Mouse (Mus musculus): ENCODE measurements at regions not wholly inside any gene's neighbourhood (a gene's known extent, or its start where the extent isn't known, plus 50 kb on each side); places are given as distances from the start of the nearest gene placed in this dataset.
A peak's percentile ranks its signal among the peaks of the same experiment; 100 is the strongest.

DNA sequence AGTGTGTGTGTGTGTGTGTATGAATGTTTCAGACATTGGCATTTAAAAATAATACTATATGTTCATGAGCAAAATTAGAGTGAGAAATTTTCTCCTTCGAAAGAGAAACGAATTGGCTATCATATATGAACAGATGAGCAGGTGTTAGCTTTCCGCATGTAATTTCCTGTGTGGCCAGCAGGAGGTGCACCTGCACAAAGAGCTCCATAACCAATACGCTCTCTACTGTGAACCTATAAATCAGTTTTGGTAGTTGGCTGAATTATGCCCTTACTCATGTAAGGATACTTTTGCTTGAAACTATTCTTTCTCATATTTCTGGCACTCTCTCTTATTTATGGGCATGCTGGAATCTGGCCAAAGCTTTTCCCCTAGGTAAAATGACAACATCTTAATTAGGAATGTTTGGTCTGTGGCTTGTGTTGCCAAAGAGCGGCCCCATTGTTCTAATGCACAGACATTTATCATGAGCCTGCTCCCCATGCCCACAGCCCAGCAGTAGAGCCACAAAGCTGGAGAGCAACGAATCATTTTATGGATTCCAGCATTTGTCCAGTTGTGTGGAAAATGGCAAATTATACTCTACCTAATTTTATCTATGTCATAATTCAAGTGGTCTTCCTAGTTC is 1303.8 kb upstream of the Sel1l start:
- Histone ChIP-seq H3K27me3 (ENCODE audit: control insufficient read depth, insufficient read depth, low read length) (no peaks in the 10 kb centered on the region), H3K36me3 (replicated peaks; ENCODE audit: control insufficient read depth, insufficient read depth, low read length) (no peaks in the 10 kb centered on the region), H3K4me3 (ENCODE audit: low read depth, low read length) (no peak overlapping the region), H3K9ac (replicated peaks; ENCODE audit: low read depth, low read length) (no peak overlapping the region), H3K9me3 (replicated peaks; ENCODE audit: control insufficient read depth, low read length) (no peaks in the 10 kb centered on the region), H3K27ac (ENCODE audit: low read depth) (no peak overlapping the region), H3K4me2 (ENCODE audit: low read depth, low read length) (no peak overlapping the region), H3K4me1 (ENCODE audit: control insufficient read depth, insufficient read depth) (no peaks in the 10 kb centered on the region)
- TF ChIP-seq CTCF (IDR thresholded peaks at IDR 0.05; ENCODE audit: low read depth), result peak; percentile 63
- TF ChIP-seq EP300 (IDR thresholded peaks at IDR 0.05; ENCODE audit: low read depth), result no peak
- DNase-seq (ENCODE audit: low spot score) (peak; percentile 10), ATAC-seq (ENCODE audit: insufficient read depth, low read depth) (no peak)
- 52% methylated on average over 6 of the region's 6 CpGs for WGBS

DNA sequence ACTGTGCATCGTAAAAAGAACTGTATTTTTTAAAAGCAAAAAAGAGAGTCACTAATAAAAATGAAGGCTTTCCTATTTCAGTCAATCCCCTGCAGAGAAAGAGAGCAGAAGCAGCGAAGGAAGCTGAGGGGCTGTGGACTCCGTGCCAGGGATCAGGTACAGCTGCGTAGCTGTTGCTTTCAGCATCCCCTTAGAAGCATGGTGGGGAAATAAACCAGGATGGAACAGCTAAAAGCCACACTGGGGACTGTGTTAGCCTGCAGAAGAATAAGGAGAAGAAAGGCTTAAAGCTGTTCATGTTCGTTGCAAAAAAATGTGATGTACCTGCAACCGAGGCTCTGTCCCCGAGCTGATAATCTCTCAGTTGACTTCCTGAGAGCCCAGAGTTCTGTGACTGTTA is 1302.6 kb upstream of the Sel1l start:
- no peak overlapping the region for H3K4me3 ChIP-seq (ENCODE audit: low read depth, low read length)
- 64% methylated on average over 7 of the region's 7 CpGs for WGBS
- H3K4me1 ChIP-seq (ENCODE audit: control insufficient read depth, insufficient read depth), result no peaks in the 10 kb centered on the region
- H3K9ac ChIP-seq (replicated peaks; ENCODE audit: low read depth, low read length), result no peak overlapping the region
- H3K27ac ChIP-seq (ENCODE audit: low read depth), result no peak overlapping the region
- no peak overlapping the region for H3K4me2 ChIP-seq (ENCODE audit: low read depth, low read length)
- DNase-seq (ENCODE audit: low spot score) (no peak), ATAC-seq (ENCODE audit: insufficient read depth, low read depth) (no peak)
- no peak for TF ChIP-seq CTCF (IDR thresholded peaks at IDR 0.05; ENCODE audit: low read depth)
- TF ChIP-seq EP300 (IDR thresholded peaks at IDR 0.05; ENCODE audit: low read depth), result no peak
- no peaks in the 10 kb centered on the region for H3K27me3 ChIP-seq (ENCODE audit: control insufficient read depth, insufficient read depth, low read length)
- H3K9me3 ChIP-seq (replicated peaks; ENCODE audit: control insufficient read depth, low read length), result no peaks in the 10 kb centered on the region
- H3K36me3 ChIP-seq (replicated peaks; ENCODE audit: control insufficient read depth, insufficient read depth, low read length), result no peaks in the 10 kb centered on the region

DNA sequence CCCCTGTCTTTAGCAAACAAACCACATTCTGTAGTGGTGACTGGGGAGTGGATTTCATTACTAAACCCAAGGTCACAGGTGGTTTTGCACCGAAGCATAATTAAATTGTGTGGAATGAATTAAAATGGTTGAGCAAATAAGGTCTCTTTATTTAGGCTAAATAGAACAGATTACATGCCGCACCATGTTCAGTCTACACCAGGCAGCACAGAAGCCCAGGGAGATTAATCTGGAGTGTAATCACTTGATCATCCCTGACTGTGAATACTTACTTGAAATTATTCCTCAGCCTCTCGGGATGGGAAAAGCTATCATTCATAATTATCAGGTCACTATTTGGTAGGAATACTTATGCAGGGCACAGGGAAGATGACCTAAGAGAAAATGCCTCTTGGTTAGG is 1293.3 kb upstream of the Sel1l start:
- TF ChIP-seq EP300 (IDR thresholded peaks at IDR 0.05; ENCODE audit: low read depth) (no peak), CTCF (IDR thresholded peaks at IDR 0.05; ENCODE audit: low read depth) (no peak)
- WGBS, result 69% methylated on average over 3 of the region's 3 CpGs
- Histone ChIP-seq H3K9ac (replicated peaks; ENCODE audit: low read depth, low read length) (no peak overlapping the region), H3K4me2 (ENCODE audit: low read depth, low read length) (no peak overlapping the region), H3K4me1 (ENCODE audit: control insufficient read depth, insufficient read depth) (no peaks in the 10 kb centered on the region), H3K4me3 (ENCODE audit: low read depth, low read length) (no peak overlapping the region), H3K36me3 (replicated peaks; ENCODE audit: control insufficient read depth, insufficient read depth, low read length) (no peaks in the 10 kb centered on the region), H3K27me3 (ENCODE audit: control insufficient read depth, insufficient read depth, low read length) (no peaks in the 10 kb centered on the region), H3K27ac (ENCODE audit: low read depth) (no peak overlapping the region), H3K9me3 (replicated peaks; ENCODE audit: control insufficient read depth, low read length) (no peaks in the 10 kb centered on the region)
- DNase-seq (ENCODE audit: low spot score) (no peak), ATAC-seq (ENCODE audit: insufficient read depth, low read depth) (no peak)

DNA sequence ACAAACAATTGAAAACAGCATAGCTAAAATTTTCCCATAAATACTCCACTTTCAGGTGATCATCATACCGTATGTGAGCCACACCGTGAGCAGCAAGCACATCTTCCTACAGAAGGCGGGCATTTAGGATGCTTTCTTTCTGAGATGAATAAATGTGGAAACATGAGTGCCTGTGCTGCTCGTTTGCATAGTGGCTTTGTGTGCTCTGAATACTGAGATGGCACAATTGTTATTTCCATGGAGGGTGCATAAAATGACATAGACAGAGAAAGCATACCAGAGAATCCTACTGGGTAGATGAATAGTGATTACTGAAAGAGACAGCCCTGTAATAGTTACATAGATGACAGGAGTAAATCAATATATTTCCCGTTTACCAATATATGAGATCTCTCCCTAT is 1287.4 kb upstream of the Sel1l start:
- DNase-seq (ENCODE audit: low spot score), result no peak
- H3K27me3 ChIP-seq (ENCODE audit: control insufficient read depth, insufficient read depth, low read length), result no peaks in the 10 kb centered on the region
- H3K36me3 ChIP-seq (replicated peaks; ENCODE audit: control insufficient read depth, insufficient read depth, low read length), result no peaks in the 10 kb centered on the region
- no peak overlapping the region for H3K4me2 ChIP-seq (ENCODE audit: low read depth, low read length)
- H3K27ac ChIP-seq (ENCODE audit: low read depth), result no peak overlapping the region
- WGBS, result 79% methylated on average over 5 of the region's 5 CpGs
- ATAC-seq (ENCODE audit: insufficient read depth, low read depth), result no peak
- no peaks in the 10 kb centered on the region for H3K9me3 ChIP-seq (replicated peaks; ENCODE audit: control insufficient read depth, low read length)
- no peaks in the 10 kb centered on the region for H3K4me1 ChIP-seq (ENCODE audit: control insufficient read depth, insufficient read depth)
- H3K9ac ChIP-seq (replicated peaks; ENCODE audit: low read depth, low read length), result no peak overlapping the region
- no peak for TF ChIP-seq EP300 (IDR thresholded peaks at IDR 0.05; ENCODE audit: low read depth)
- TF ChIP-seq CTCF (IDR thresholded peaks at IDR 0.05; ENCODE audit: low read depth), result no peak
- H3K4me3 ChIP-seq (ENCODE audit: low read depth, low read length), result no peak overlapping the region

DNA sequence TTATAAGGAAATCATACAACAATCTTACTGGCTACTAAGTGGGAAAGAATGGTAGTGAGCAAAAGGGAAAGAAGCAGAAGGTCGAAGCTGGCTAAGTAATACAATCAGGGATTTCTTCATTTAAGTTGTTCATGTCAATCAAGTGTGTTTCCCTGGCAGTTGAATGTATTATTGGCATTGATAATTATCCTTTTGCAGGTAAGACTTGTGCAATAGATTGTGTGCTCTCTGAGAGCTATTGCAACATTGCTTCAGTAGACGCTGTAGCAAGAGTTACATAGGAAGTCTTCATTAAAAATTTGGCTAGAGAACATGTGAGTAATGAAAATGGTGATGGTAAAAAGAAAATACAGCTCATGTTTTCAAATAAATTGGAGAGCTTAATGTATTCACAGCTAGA is 1273.3 kb upstream of the Sel1l start:
- ATAC-seq (ENCODE audit: insufficient read depth, low read depth), result no peak
- no peaks in the 10 kb centered on the region for H3K9me3 ChIP-seq (replicated peaks; ENCODE audit: control insufficient read depth, low read length)
- WGBS, result 87% methylated on average over 2 of the region's 2 CpGs

More for the DNA sequence above, 1273.3 kb upstream of the Sel1l start:
- Histone ChIP-seq H3K4me2 (ENCODE audit: low read depth, low read length) (no peak overlapping the region), H3K36me3 (replicated peaks; ENCODE audit: control insufficient read depth, insufficient read depth, low read length) (no peaks in the 10 kb centered on the region), H3K9ac (replicated peaks; ENCODE audit: low read depth, low read length) (no peak overlapping the region), H3K27me3 (ENCODE audit: control insufficient read depth, insufficient read depth, low read length) (no peaks in the 10 kb centered on the region), H3K4me1 (ENCODE audit: control insufficient read depth, insufficient read depth) (no peaks in the 10 kb centered on the region), H3K27ac (ENCODE audit: low read depth) (no peak overlapping the region), H3K4me3 (ENCODE audit: low read depth, low read length) (no peak overlapping the region)
- DNase-seq (ENCODE audit: low spot score), result no peak
- TF ChIP-seq CTCF (IDR thresholded peaks at IDR 0.05; ENCODE audit: low read depth), result no peak
- TF ChIP-seq EP300 (IDR thresholded peaks at IDR 0.05; ENCODE audit: low read depth), result no peak
